Mouse (Mus musculus): ENCODE data around the gene Bahcc1. TPM values are rescaled to one million over a fixed set of nuclear protein-coding genes. Genes with fewer than 3 reads are reported as not detected.

Bahcc1 gene
- polyA plus RNA-seq, 1 experiment from 2014 or later = 30.3 TPM

DNA sequence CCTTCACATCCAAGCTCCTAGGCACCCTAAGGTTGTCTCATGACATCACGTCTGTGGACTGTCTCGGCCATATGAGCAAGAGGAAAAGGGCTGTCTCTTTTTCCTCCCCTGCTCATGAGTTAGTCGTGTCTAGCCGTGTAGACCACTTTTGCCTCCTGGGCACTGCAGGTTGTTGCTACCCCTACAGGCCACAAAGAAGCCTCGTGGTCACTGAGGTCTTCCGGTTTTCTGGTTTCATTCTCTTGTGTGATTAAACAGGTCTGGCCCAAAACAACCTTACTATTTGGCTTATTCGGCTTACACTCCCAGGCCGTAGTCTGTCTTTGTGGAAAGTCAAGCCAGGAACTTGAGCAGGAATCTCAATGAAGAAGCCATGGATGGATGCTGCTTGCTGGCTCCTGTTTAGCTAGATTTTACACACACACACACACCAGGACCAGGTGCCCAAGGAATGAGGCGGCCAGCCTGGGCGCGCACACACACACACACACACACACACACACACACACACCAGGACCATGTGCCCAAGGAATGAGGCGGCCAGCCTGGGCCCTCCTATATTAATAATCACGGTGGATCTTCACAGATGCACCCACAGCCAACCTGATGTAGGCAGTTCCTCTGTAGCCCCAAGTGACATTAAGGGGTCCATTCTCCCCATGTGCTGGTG lies 21.0 kb downstream of the Bahcc1 start:
- no peaks in the 10 kb centered on the region for H3K36me3 ChIP-seq (ENCODE audit: control insufficient read depth, insufficient read depth, low read length)

GRCm38 (mm10) chr11:120254420-120254819 lies 21.7 kb downstream of the Bahcc1 start:
- Histone ChIP-seq H3K27ac (ENCODE audit: low read depth, low read length) (no peak overlapping the region), H3K9me3 (ENCODE audit: control insufficient read depth, low read length) (no peaks in the 10 kb centered on the region), H3K9ac (ENCODE audit: low read length) (no peak overlapping the region), H3K27me3 (ENCODE audit: control insufficient read depth, insufficient read depth, low read length) (no peaks in the 10 kb centered on the region), H3K36me3 (ENCODE audit: control insufficient read depth, insufficient read depth, low read length) (no peaks in the 10 kb centered on the region), H3K4me3 (ENCODE audit: low read depth, low read length) (no peak overlapping the region), H3K4me2 (ENCODE audit: low read depth, low read length, severe bottlenecking) (no peak overlapping the region), H3K4me1 (replicated peaks; ENCODE audit: control insufficient read depth, insufficient read depth, low read length) (peaks cover 57% of the 10 kb centered on the region)
- ATAC-seq (replicated peaks; ENCODE audit: low FRiP score) = no peak
- DNase-seq (ENCODE audit: low spot score) = no peak
- WGBS = 69% methylated on average over 11 of the region's 11 CpGs

More for the DNA sequence above, 21.0 kb downstream of the Bahcc1 start:
- no peak for ATAC-seq (replicated peaks; ENCODE audit: low FRiP score)
- H3K9me3 ChIP-seq (ENCODE audit: control insufficient read depth, low read length) = no peaks in the 10 kb centered on the region
- no peak overlapping the region for H3K4me3 ChIP-seq (ENCODE audit: low read depth, low read length)
- 84% methylated on average over 13 of the region's 13 CpGs for WGBS
- H3K27me3 ChIP-seq (ENCODE audit: control insufficient read depth, insufficient read depth, low read length) = no peaks in the 10 kb centered on the region
- H3K4me2 ChIP-seq (ENCODE audit: low read depth, low read length, severe bottlenecking) = no peak overlapping the region
- no peak overlapping the region for H3K9ac ChIP-seq (ENCODE audit: low read length)
- no peak overlapping the region for H3K27ac ChIP-seq (ENCODE audit: low read depth, low read length)
- no peak for DNase-seq (ENCODE audit: low spot score)
- H3K4me1 ChIP-seq (replicated peaks; ENCODE audit: control insufficient read depth, insufficient read depth, low read length) = peaks cover 57% of the 10 kb centered on the region

- no peak overlapping the region for H3K4me2 ChIP-seq (ENCODE audit: low read depth, low read length, severe bottlenecking)
- H3K4me3 ChIP-seq (ENCODE audit: low read depth, low read length) = no peak overlapping the region
- H3K9ac ChIP-seq (ENCODE audit: low read length) = peak overlapping the region; percentile 12; the same call in 1 of the 2 replicates
- no peak for DNase-seq (ENCODE audit: low spot score)
- peak overlapping the region; percentile 12; the same call in 1 of the 2 replicates for H3K27ac ChIP-seq (ENCODE audit: low read depth, low read length)
- 77% methylated on average over 6 of the region's 6 CpGs for WGBS
- no peaks in the 10 kb centered on the region for H3K9me3 ChIP-seq (ENCODE audit: control insufficient read depth, low read length)
- ATAC-seq (replicated peaks; ENCODE audit: low FRiP score) = no peak
- H3K4me1 ChIP-seq (replicated peaks; ENCODE audit: control insufficient read depth, insufficient read depth, low read length) = peaks cover 57% of the 10 kb centered on the region
- no peaks in the 10 kb centered on the region for H3K27me3 ChIP-seq (ENCODE audit: control insufficient read depth, insufficient read depth, low read length)
- H3K36me3 ChIP-seq (ENCODE audit: control insufficient read depth, insufficient read depth, low read length) = no peaks in the 10 kb centered on the region
These were observed 22.3 kb downstream of the Bahcc1 start for GRCm38 (mm10) chr11:120255038-120255437.

- no peak for DNase-seq (ENCODE audit: low spot score)
- no peaks in the 10 kb centered on the region for H3K36me3 ChIP-seq (ENCODE audit: control insufficient read depth, insufficient read depth, low read length)
- no peak for ATAC-seq (replicated peaks; ENCODE audit: low FRiP score)
- no peak overlapping the region for H3K4me3 ChIP-seq (ENCODE audit: low read depth, low read length)
- WGBS = 74% methylated on average over 7 of the region's 8 CpGs
- peaks cover 55% of the 10 kb centered on the region for H3K4me1 ChIP-seq (replicated peaks; ENCODE audit: control insufficient read depth, insufficient read depth, low read length)
- H3K27ac ChIP-seq (ENCODE audit: low read depth, low read length) = no peak overlapping the region
- no peak overlapping the region for H3K9ac ChIP-seq (ENCODE audit: low read length)
- no peaks in the 10 kb centered on the region for H3K27me3 ChIP-seq (ENCODE audit: control insufficient read depth, insufficient read depth, low read length)
- H3K4me2 ChIP-seq (ENCODE audit: low read depth, low read length, severe bottlenecking) = no peak overlapping the region
- no peaks in the 10 kb centered on the region for H3K9me3 ChIP-seq (ENCODE audit: control insufficient read depth, low read length)
These were observed 22.8 kb downstream of the Bahcc1 start for GRCm38 (mm10) chr11:120255499-120255898.

DNA sequence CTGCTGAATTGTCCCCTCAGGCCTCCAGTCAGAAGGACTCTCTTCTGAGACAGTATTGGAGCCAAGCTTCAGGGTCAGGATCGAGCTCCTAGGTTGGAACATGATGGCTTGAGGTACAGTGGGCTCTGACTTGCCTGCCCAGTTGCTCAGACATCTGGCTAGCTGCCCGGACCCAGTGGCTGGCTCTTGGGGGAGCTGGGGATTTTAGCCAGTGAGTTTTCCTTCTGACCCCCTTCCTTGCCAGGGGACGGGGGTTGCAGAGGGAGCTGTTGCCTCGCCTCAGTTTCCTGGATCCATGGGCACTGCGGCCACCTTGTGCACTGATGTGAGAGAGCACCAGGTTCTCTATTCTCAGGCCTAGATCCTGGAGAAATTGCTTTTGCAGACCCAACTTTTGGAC lies 23.4 kb downstream of the Bahcc1 start:
- H3K4me1 ChIP-seq (replicated peaks; ENCODE audit: control insufficient read depth, insufficient read depth, low read length) = peaks cover 51% of the 10 kb centered on the region
- 73% methylated on average over 5 of the region's 5 CpGs for WGBS
- no peak overlapping the region for H3K27ac ChIP-seq (ENCODE audit: low read depth, low read length)
- DNase-seq (ENCODE audit: low spot score) (no peak), ATAC-seq (replicated peaks; ENCODE audit: low FRiP score) (no peak)
- H3K4me3 ChIP-seq (ENCODE audit: low read depth, low read length) = no peak overlapping the region
- no peaks in the 10 kb centered on the region for H3K27me3 ChIP-seq (ENCODE audit: control insufficient read depth, insufficient read depth, low read length)
- H3K9ac ChIP-seq (ENCODE audit: low read length) = no peak overlapping the region
- H3K36me3 ChIP-seq (ENCODE audit: control insufficient read depth, insufficient read depth, low read length) = no peaks in the 10 kb centered on the region
- no peaks in the 10 kb centered on the region for H3K9me3 ChIP-seq (ENCODE audit: control insufficient read depth, low read length)
- H3K4me2 ChIP-seq (ENCODE audit: low read depth, low read length, severe bottlenecking) = no peak overlapping the region

DNA sequence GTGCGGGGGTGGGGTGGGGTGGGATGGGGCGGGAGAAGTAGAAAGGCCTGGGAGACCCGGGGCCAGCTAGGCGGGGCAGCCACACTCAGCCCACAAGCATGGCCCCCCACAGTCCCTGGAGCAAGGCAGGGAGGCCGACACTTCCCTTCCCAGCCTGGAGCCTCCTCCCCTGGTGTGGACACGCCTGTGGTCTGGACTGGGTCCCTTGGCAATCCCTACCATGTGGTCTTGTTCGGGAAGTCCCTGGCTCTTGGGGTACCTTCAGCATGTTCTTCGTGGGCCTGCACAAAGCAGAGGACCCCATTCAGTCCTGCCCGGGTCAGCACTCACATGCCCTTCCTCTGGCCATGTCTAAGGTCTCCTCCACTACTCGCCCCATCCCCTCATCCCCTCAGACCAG lies 23.8 kb downstream of the Bahcc1 start:
- no peak overlapping the region for H3K27ac ChIP-seq (ENCODE audit: low read depth, low read length)
- no peak overlapping the region for H3K9ac ChIP-seq (ENCODE audit: low read length)
- no peaks in the 10 kb centered on the region for H3K27me3 ChIP-seq (ENCODE audit: control insufficient read depth, insufficient read depth, low read length)
- no peak overlapping the region for H3K4me2 ChIP-seq (ENCODE audit: low read depth, low read length, severe bottlenecking)
- ATAC-seq (replicated peaks; ENCODE audit: low FRiP score) = no peak
- no peaks in the 10 kb centered on the region for H3K9me3 ChIP-seq (ENCODE audit: control insufficient read depth, low read length)
- H3K4me3 ChIP-seq (ENCODE audit: low read depth, low read length) = no peak overlapping the region
- DNase-seq (ENCODE audit: low spot score) = no peak
- H3K36me3 ChIP-seq (ENCODE audit: control insufficient read depth, insufficient read depth, low read length) = no peaks in the 10 kb centered on the region
- WGBS = 78% methylated on average over 10 of the region's 10 CpGs
- peaks cover 51% of the 10 kb centered on the region for H3K4me1 ChIP-seq (replicated peaks; ENCODE audit: control insufficient read depth, insufficient read depth, low read length)

GRCm38 (mm10) chr11:120256981-120257820 lies 24.5 kb downstream of the Bahcc1 start:
- no peak for DNase-seq (ENCODE audit: low spot score)
- Histone ChIP-seq H3K4me3 (ENCODE audit: low read depth, low read length) (no peak overlapping the region), H3K4me2 (ENCODE audit: low read depth, low read length, severe bottlenecking) (no peak overlapping the region), H3K9me3 (ENCODE audit: control insufficient read depth, low read length) (no peaks in the 10 kb centered on the region), H3K27me3 (ENCODE audit: control insufficient read depth, insufficient read depth, low read length) (no peaks in the 10 kb centered on the region), H3K4me1 (replicated peaks; ENCODE audit: control insufficient read depth, insufficient read depth, low read length) (peaks cover 53% of the 10 kb centered on the region), H3K36me3 (ENCODE audit: control insufficient read depth, insufficient read depth, low read length) (no peaks in the 10 kb centered on the region), H3K9ac (ENCODE audit: low read length) (0 out of 2 replicates have a peak overlapping the region, but pooled peaks have one; percentile 8), H3K27ac (ENCODE audit: low read depth, low read length) (no peak overlapping the region)
- WGBS = 68% methylated on average over 10 of the region's 10 CpGs
- ATAC-seq (replicated peaks; ENCODE audit: low FRiP score) = no peak

GRCm38 (mm10) chr11:120257911-120258310 lies 25.2 kb downstream of the Bahcc1 start:
- WGBS = 96% methylated on average over 13 of the region's 13 CpGs
- ATAC-seq (replicated peaks; ENCODE audit: low FRiP score) (no peak), DNase-seq (ENCODE audit: low spot score) (no peak)
- no peak overlapping the region for H3K4me3 ChIP-seq (ENCODE audit: low read depth, low read length)
- no peaks in the 10 kb centered on the region for H3K27me3 ChIP-seq (ENCODE audit: control insufficient read depth, insufficient read depth, low read length)
- no peak overlapping the region for H3K9ac ChIP-seq (ENCODE audit: low read length)
- peaks cover 48% of the 10 kb centered on the region for H3K4me1 ChIP-seq (replicated peaks; ENCODE audit: control insufficient read depth, insufficient read depth, low read length)
- no peak overlapping the region for H3K27ac ChIP-seq (ENCODE audit: low read depth, low read length)
- H3K9me3 ChIP-seq (ENCODE audit: control insufficient read depth, low read length) = no peaks in the 10 kb centered on the region
- no peaks in the 10 kb centered on the region for H3K36me3 ChIP-seq (ENCODE audit: control insufficient read depth, insufficient read depth, low read length)
- H3K4me2 ChIP-seq (ENCODE audit: low read depth, low read length, severe bottlenecking) = no peak overlapping the region

Measured in forebrain, embryonic 11.5 days (tissue).